Mouse (Mus musculus): ENCODE measurements around the gene Olfr70. TPM values are rescaled to one million over a fixed set of nuclear protein-coding genes. Genes with fewer than 3 reads are reported as not detected.
A peak's percentile ranks its signal among the peaks of the same experiment; 100 is the strongest.

The Olfr70 gene
- total RNA-seq (2021): not detected
- long read RNA-seq: 0 reads

DNA sequence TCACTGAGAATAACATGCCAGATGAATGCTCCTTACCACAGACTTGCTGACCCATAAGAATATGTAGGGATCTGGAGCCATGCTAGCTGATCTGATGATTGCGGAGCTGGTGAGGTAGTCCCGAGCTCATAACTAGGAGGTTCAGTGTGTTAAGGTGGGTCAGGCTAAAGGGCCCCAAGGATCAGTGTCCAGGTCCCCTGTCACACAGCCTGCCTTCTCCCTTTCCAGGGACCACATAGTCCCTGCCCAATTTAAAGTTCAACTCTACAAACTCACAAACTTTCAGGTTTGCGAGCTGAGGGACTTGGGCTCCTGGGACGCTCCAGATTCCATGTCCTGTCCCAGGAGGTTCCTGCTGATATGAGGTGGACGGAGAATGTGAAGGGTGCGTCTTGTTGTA lies at the start of gene Olfr70:
Gene Olfr70 (minus strand): TSS at position 101 of the 400 bp plus-strand sequence.
- DNase-seq (ENCODE audit: low spot score in 2 of 2): no peak

DNA sequence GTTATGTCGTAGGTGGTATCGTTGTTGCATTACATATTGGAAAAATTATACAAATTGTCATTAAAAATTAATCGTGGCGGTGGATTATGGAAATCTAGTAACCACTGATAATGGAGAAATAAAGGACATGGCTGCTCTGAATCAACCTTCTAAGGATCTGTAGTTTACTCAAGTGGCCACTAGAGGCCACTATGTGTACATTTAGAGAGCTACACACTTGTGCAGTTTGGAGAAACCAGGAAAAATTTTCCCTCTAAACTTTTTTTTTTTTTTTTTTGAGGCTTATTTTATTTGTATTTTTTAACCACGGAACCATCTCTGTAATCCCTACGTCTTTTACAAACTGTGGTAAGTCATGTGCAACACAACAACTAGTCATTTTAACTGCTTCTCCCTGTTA lies 44.6 kb upstream of the Olfr70 start:
- no peak for DNase-seq (ENCODE audit: low spot score in 2 of 2)

DNA sequence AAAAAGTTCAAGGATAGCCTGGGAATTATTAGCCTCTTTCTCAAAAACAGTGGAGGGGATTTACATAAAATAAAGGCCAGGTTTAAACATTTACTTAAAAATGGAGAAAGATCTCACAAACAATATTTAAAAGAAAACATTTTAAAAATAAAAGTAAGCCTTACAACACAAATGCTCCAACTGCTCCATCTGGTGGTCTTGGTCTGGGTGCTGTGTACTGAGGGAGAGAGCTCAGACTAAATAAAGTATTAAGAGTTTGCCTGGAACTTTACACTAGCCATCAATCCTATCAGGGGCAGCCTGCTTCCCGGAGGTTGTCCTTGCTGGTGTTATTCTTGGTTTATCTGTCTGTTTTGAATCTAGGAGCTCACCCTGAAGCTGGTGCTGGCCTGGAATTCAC lies 42.5 kb upstream of the Olfr70 start:
- no peak for DNase-seq (ENCODE audit: low spot score in 2 of 2)

DNA sequence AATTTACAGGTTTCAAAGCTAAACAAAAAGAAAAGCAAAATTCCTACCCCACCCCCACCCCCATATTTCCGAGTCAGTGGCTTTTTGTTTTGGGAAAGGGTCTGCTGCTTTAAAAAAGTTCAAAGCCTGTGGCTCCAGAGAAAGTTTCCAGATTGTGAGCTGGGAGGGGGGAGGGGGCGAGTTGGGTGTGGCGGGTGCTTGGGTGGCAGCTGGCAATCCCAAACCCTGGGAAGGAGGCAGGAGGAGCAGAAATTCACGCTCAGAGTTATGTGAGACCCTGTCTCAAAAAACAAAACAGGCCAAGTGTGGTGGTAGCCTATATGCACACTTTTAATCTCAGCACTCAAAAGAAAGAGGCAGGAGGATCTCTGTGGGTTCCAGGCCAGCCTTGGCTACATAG lies 42.0 kb upstream of the Olfr70 start:
- DNase-seq (ENCODE audit: low spot score in 2 of 2): no peak

DNA sequence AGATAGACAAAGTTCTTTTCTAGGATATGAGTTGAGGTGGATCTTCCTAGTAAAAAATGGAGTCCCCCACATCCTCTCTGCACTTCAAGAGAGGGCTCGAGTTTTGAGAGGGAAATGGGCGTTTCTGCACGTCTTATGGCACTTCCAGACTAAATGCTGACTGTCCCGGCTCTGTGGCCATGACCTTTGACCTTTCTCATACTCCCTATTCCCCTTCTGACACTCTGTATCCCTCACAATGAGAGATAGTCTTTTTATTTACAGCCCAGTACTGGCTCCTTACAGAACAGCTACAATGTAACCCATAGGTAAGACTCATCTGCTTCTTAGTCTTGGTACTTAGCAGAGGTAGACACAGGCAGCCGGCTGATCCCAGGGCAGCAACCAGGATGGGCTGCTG lies 40.9 kb upstream of the Olfr70 start:
- DNase-seq (ENCODE audit: low spot score in 2 of 2): no peak

DNA sequence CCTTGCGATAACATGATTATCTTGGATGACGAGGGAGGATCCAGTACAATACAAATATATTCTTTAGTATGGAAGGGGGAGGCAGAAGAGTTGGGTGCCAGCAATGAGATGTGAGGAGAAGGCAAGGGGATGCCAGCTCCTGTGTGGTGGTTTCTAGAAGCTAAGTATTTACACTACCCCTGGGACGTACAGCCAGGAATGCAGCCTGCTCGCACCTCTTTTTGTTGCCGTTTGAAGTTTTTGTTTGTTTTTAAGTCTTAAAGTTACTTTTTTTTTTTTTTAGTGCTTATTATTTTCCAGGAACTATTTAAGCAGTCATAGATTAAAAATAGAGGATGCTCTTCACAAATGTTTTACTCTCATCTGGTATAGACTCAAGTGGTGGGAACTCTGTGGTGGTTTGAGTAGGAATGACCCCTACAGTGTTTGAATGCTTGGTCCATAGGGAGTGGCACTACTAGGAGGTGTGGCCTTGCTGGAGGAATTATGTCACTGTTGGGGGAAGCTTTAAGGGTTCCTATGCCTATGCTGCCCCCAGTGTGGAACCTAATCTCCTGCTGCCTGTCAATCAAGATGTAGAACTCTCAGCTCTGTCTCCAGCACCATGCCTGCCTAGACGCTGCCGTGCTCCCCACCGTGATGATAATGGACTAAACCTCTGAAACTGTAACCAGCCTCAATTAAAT lies 38.5 kb upstream of the Olfr70 start:
- DNase-seq (ENCODE audit: low spot score in 2 of 2): no peak

DNA sequence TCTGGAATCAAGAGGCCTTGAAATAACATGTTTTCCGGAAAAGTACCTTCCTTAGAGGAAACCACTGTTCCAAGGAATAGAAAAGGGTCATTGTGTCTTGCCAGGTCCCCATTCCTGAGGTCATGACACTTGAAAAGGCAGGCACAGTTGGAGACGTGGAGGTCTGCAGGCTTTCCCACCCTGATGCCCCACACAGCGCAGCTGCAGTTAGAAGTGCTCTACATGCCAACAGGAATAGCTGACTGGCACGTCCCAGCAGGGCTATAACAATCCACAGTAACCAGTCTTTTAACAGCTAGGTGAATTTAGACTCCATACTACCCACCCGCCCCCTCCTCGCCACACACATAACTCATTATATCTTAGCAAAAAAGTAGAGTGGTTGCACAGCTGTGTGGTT lies 36.5 kb upstream of the Olfr70 start:
- DNase-seq (ENCODE audit: low spot score in 2 of 2): no peak

DNA sequence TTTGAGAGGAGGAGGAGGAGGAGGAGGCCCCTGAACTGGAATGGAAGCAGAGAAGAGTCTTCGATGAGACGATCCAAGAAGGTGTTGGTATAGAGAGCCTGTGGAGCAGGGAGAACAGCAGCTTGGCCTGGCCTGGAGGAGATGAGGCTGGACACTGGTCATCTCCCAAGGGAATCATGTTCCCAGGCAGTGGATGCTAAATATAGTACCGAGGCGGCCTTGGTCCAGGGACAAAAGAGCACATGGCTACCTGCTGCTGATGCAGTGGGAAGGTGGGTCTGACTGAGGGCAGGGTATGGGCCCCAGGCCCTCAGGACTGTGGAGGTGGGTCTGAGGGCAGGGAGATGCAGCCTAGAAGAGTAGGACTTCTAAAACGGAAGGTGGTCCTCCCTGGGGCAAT lies 32.6 kb upstream of the Olfr70 start:
- DNase-seq (ENCODE audit: low spot score in 2 of 2): no peak

DNA sequence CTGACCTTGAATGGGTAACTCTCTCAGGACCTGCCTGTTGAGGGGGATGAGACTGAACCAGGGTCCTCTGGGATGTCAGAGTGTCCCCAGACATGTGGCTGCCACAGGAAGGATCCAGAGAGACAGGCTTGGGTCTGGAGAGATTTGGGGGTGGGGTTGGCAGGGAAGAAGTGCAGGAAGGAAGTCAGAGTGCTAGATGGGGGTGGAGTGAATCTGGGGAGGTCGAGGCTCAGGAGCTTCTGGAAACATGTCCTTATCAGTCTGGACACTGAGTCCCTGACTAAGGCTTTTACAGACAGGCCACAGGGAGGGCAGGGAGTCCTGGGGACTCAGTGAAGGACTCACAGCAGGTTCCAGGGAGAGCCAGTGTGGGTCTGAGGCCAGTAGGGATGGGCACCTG lies 31.6 kb upstream of the Olfr70 start:
- DNase-seq (ENCODE audit: low spot score in 2 of 2): no peak

DNA sequence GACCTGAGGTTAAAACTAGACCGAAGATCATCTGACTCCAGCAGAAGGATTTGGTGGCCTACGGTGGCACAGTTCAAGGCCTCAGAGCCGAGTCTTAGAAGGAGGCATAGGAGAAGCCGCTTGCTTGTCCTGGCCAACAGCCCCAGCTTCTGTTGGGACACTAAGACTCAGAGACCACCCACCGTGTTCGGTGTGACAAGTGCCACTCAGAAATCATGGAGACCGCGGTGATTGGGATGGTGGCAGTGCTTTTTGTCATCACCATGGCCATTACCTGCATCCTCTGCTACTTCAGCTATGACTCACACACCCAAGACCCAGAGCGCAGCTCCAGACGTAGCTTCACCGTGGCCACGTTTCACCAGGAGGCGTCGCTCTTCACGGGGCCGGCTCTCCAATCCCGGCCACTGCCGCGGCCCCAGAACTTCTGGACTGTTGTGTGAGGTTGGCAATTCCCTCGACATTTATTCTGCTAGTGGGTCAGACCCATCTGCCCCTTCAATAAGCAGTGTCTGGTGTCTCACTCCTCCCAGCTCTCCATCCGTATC lies 30.2 kb upstream of the Olfr70 start:
- no peak for DNase-seq (ENCODE audit: low spot score in 2 of 2)

DNA sequence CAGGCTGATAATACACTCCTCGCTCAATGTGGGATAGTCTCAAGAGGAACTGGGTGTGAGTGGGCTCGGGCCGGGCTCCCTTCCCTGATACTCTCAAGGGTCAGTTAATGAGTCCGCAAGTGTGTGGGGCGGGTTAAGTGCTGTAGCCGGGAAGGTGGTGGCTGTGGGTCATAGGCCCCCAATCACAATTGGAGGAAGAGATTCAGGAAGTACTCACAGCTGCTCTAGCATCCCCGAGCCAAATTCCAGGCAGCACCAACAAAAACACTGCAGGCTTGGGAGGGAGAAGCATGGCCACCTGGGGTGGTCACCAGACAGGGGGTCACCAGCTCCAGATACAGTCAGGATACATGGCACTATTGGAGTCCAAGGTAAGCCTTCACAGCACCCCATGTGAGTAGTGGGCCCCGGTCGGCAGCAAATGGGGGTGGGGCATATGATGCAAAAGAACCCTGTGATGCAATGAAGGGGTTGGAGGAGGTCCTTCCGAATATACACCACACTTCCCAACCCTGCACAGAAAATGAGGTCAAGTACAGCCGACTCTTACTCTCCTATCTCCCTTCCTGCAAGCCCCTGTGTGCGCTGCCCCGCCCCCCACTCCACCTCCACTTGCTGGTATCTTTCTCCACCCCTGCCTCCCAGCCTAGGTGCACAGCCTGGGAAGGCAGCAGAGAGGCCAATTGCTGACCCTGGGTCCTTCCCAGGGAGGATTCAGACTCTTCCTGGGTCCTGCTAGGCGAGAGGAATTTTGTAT lies 29.4 kb upstream of the Olfr70 start, which contains the start of gene Spaar:
Gene Spaar (plus strand): TSS at position 241 of the 757 bp plus-strand sequence.
- DNase-seq (ENCODE audit: low spot score in 2 of 2): no peak

DNA sequence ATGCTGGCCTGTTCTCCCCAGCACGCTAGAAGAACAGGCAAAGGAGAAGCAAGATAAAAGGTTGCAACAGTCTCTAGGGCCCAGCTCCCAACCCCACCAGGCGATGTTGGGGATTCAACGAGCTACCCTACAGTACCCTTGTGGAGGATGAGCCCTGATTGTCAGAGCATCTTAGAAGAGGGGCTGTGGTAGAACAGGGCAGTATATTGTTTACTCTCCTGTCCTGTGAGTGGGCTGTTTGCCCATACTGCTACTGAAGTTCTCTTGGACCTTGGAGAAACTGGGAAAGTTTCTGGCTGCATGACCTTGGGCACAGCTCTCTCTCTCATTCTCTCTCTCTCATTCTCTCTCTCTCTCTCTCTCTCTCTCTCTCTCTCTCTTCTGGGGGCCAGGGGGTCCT lies 28.5 kb upstream of the Olfr70 start:
- no peak for DNase-seq (ENCODE audit: low spot score in 2 of 2)

DNA sequence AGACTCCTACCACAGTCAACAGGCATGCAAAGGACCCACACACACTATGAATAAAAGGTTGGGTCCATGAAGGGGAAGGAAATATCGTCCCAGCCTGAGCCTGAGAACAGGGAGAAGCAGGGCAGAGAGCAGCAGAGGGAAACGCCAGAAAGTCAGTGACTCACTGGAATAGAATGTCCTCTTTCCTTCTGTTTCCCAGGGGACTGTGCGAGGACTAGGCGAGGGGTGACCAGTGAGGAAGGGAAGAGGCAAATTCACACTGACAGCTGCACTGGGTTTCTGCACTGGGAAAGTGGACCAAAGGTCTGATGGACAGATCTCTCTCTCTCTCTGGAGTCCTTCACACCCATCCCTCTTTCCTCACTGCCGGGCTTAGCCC lies 28.0 kb upstream of the Olfr70 start:
- DNase-seq (ENCODE audit: low spot score in 2 of 2): no peak

DNA sequence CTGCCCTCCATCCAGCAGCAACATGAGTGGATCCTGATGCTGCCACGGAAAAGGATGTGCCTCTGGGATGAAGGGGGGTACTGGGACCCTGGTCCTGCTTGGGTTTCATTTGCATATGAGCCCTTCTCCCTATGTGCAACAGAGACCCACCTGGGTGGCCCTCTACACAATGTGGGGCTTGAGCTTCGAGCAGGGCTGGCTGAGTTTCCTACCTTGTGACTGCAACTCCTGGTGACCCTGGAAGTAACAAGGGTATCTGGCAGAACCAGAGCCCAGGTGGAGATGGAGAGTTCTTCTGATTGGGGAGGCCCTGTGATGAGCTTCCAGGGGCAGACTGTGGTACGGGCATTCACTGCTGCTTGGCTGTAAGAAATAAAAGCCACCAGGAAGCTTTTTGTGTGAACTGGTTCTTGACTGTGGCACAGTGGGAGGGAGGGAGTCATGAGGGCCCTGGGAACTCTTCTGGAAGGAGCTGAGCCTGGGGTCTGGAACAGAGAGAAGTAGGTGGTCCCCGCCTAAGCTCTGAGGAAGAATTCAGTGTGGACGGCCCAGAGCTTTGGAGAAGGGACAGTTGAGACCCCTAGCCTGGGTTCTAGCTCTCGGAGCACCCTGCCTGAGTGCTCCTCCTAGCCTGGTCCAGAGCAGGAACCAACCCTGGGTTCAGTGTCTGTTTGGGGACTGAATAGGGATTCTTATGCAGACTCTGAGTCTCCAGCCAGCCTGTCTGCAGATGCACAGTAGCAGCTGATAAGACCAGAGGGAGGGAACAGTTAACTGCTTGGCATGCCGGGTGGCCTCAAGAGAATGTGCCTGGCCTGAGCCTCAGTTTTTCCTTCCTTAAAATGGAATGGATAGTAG lies 27.3 kb upstream of the Olfr70 start:
- DNase-seq (ENCODE audit: low spot score in 2 of 2): no peak

DNA sequence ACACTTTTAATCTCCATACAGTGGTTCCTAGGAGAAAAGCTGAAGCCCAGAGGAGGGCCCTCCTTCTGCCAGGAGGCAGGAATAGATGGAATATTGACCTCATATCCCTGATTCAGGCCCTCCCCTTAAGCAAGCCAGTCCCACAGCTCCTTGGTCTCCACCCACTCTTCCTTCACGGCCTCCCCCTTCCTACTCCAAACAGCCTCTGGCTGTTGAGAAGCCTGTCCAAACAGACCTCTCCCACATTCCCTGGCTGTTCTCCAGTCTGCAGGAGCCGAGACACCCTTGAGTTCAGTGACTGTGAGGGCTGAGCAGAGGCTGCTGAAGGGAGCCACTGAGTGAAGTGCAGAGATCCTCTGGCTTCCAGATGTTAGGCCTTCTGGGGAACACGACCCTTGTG lies 26.4 kb upstream of the Olfr70 start, which contains the start of gene Hrct1:
Gene Hrct1 (plus strand): TSS at position 194 of the 400 bp plus-strand sequence.
- DNase-seq (ENCODE audit: low spot score in 2 of 2): no peak

DNA sequence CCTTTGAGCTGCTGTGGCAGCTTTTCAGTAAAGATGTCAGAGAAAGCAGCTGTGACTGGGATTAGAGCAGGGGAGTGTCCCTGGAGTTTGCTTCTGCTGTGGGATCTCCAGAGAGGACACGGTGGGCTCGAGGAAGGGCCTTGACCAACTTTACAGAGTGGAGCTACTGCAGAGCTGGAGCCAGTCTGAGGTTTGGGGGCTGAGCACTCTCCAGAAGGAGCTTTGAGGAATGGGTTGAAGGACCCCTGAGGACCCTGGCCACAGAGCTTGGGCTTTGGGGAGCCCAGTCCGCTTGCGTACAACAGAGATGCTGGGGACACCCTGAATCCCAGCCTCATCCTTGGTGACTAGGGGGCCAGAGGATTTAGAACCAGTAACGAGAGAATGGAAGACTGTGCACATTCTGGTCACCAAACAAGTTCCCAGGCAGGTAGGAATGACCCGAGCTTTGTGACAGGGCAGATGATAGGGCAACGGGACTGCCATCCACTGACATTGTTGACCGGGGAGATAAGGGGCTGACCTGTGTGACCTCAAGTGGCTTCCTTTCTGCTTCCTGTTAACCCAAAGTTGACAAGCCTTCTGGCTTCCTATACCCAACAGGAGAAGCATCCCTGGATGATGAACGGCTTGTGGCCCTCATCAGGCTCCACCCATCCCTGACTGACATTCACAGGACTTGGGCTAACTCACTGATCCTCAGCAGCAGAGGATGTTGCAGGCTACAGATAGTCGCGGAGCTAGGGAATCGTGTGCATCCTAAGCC lies 25.8 kb upstream of the Olfr70 start:
- DNase-seq (ENCODE audit: low spot score in 2 of 2): no peak

DNA sequence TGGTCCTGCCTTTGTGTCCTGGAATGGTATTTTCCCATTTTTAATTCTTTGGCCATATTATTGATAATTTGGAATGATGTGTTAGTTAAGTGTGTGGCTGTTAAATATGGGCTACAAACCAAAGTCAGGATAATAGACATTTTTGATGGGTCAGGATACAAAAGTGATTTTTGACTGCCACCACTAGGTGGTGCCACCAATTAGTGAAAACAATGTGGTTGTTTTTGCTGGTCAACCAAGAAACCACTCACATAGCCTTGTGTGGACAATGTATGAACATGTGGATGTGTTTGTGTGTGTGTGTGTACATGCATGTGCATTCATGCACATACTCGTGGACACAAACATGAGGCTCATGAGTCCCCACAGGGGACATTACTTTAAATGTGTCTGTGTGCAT lies 24.2 kb upstream of the Olfr70 start:
- DNase-seq (ENCODE audit: low spot score in 2 of 2): peak; percentile 36 to 50

DNA sequence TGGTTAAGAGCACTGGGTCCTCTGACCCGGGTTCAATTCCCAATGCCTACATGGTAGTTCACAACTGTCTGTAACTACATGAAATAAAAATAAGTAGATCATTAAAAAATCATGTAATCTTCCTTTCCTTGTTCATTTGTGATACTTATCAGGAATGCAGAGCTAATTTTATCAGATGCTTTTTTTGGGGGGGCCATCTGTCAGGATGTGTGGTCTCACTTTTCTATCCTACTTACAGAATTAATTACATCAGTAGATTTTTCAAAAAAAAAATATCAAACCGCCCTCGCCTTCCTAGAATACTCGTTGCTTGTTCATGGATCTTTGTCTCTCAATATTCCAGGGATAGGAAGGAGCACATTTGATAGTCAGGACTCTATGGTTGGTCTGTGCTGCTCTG lies 21.6 kb upstream of the Olfr70 start:
- DNase-seq (ENCODE audit: low spot score in 2 of 2): no peak

DNA sequence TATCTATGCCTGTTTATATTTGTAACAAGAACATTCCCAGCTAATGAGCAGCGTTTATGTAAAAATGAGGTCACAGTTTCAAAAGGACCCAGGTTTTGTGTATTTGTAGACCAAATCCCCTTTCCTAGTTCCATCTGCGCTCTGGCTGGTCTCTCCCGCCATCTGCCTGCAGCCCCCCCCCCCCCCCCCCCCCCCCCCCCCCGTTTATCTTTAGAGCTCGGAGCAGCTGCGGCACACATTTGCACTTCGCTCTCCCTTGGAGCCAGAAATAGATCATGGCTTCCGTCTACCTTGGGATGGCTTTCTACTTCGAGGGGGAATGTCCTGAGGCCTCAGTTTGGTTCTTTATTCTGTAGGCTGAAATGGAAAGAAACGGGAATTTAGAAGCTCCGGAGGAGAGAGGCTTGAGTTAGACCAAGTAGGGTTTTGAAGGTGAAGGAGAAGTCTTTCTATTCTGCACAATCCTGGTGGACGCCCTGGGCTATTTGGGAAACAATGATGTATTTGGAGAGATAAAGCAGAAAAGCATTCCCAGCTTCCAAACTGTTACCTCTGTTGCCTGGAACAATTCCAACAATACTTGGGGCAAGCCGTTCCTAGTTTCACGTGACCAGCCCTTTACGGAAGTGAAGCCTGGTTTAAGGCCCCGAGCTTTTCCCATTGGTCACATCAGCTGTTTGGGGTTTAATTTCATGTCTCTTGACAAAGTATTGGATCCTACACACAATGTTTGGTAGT lies 20.1 kb upstream of the Olfr70 start:
- no peak for DNase-seq (ENCODE audit: low spot score in 2 of 2)

DNA sequence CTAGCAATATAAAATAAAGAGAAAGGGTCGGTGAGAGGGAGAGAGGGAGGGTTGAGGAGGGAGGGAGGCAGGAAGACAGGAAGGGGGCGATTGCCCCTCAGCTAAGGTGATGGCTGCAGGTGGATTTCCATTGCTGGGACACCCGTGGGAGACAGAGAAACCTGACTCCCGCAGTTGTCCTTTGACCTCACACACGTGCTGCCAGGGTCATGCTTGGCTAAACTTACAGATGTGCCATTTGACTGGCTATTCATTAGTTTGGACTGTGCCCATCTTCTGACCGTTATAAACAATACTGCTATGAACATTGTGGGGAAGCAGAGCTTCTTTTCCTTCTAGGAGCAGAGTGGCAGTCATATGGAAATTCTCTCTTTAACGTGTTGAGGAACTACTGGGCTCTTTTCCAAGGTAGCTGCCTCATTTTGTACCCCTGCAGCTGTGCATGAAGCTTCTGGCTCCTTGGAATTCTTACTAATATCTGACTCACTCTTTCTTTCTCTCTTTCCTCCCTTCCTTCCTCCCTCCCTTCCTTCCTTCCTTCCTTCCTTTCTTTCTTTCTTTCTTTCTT lies 13.1 kb upstream of the Olfr70 start:
- no peak for DNase-seq (ENCODE audit: low spot score in 2 of 2)

All from layer of hippocampus, postnatal 10 days (tissue).